Mouse (Mus musculus) layer of hippocampus, adult 2 months (tissue): ENCODE results near the gene Vmn2r80. TPM values are rescaled to one million over a fixed set of nuclear protein-coding genes. Genes with fewer than 3 reads are reported as not detected.
"Not testable (repeated sequence)": the region's sequence is repeated elsewhere in the genome, so short reads cannot be mapped to it uniquely, and the experiment has no call there.

Experiments used
- DNase-seq, 2 experiments: peaks; one replicate each; pipeline ENCODE4 v3.0.0; 2022; ENCODE audit warnings: low spot score in 2 of 2
- H3K27ac ChIP-seq: fragments of 200-600 bp; 2 replicates; pipeline ENCODE4 v1.8.1; 2022
- H3K4me3 ChIP-seq: fragments of 200-600 bp; 2 replicates; pipeline ENCODE4 v1.8.1; 2022; ENCODE audit warnings: mild to moderate bottlenecking
- CTCF ChIP-seq: fragments of 200-600 bp; conservative IDR thresholded peaks from 2 replicates; pipeline ENCODE4 v1.8.1; 2022; ENCODE audit warnings: antibody characterized with exemption, mild to moderate bottlenecking, moderate library complexity
- long read RNA-seq, 2 experiments: library from polyadenylated mRNA; stranded (forward); transcript quantifications; one replicate each; pipeline ENCODE4 v2.0.0; 2021; ENCODE audit warnings: borderline mapping rate in 2 of 2
- total RNA-seq, 2 experiments: library from RNA; stranded (reverse); gene quantifications; 2 replicates each; pipeline ENCODE4 v1.2.3; 2021

Gene Vmn2r80
- total RNA-seq, result not detected
- long read RNA-seq, experiment 1, result 0 reads
- long read RNA-seq, experiment 2, result 0 reads

DNA sequence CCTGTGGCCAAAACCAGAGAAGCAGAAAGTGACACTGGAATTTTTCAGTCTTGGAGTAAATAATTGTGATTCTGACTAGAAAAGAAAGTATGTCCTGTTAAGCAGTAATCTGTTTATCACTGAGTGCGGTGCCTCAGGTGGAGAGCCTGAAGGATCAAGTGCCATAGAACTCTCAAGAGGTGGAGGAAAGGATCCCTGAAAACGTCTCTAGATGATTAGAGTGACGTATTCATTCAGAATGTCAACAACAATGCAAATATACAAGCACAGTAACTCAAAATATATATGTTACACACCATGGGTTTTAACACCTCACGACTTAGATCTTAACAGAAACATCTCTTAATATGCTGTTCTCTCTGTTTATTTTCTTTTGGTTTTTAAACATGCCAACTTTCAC, at the start of gene Vmn2r80:
Gene Vmn2r80 (plus strand): TSS at position 301 of the 400 bp plus-strand sequence.
- DNase-seq, H3K27ac ChIP-seq, H3K4me3 ChIP-seq: not testable (repeated sequence)

DNA sequence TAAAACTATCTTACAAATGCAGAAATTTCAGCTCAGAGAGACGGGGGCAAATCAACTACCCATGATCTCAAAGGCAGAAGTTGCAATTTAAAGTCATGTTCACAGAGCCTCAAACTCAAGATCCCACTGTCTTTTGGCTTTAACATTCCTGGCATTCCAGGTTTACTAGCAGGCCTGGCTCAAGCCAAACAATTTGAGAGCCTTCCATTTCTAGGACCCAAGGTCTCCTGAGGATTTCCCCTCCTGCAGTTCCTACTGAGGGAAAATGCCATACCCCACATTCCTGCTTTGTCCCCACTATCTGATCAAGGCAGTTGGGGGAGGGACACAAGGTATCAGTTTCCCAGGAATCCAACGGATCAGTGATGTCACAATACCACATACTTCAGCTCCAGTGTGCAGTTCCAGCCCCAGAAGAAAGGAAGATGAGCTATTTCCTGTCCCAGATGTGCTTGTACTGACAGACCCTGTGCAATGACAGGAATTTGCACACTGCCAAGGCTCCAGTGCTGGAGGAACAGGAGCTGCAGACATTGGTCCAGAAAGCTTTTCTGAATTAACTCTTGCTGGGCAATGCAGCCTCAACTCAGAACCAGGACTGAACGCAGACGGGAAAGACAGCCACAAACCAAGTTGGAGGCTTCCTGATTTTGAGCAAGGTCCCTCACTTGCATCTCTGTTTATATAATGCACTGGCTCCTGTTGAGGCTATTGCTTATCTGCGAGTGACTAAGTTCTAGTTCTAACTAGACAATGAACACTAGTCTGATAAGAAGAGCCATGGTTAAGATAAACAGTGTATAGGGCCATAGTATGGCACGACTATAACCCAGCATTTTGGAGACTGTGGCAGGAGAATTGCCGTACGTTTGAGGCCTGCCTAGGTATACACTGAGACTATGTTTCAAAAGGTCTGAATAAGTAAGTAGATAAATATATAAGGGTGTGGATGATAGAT, 42.0 kb upstream of the Vmn2r80 start:
- no peak overlapping the region for H3K4me3 ChIP-seq

DNA sequence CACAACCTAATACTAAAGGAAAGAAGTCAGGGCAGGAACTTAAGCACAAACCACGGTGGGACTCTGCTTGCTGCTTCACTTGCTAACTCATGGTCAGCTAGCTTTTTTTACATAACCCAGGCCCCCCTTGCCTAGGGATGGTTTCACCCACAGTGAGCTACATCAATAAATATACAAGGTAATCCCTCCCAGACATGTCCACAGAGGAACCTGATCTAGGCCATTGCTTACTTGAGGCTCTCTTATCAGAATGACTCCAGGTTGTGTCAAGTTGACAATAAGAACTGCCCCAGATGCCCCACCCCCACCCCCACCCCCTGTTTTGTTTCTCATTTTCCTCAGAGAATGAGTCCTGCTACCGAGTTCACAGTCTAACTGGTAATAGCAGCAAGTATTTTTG, 41.0 kb upstream of the Vmn2r80 start:
- TF ChIP-seq CTCF, result no peak
- DNase-seq, result no peak
- Histone ChIP-seq H3K4me3 (no peak overlapping the region), H3K27ac (no peak overlapping the region)

More for the DNA sequence above, 42.0 kb upstream of the Vmn2r80 start:
- DNase-seq, result no peak
- no peak overlapping the region for H3K27ac ChIP-seq
- TF ChIP-seq CTCF, result no peak

DNA sequence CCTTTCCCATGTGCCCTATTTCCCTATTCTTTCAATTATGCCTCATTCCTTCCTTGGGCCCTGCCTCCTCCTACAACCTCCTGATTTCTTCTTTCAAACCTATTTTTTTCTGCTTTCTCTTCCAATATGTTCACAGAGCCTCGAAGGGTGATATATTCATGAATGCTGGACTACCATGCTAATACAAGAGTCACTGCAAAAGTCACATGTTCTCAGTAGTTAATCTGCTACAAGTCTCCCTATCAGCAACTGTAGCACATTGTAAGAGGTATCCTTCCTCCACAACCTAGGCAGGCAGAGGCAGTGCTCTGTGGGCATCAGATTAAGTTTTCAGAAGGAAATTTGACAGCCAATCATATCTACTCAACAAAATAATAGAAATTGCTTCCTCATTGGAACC, 39.4 kb upstream of the Vmn2r80 start:
- Histone ChIP-seq H3K4me3 (no peak overlapping the region), H3K27ac (no peak overlapping the region)
- DNase-seq, result no peak
- no peak for TF ChIP-seq CTCF

- Histone ChIP-seq H3K27ac (no peak overlapping the region), H3K4me3 (no peak overlapping the region)
- no peak for TF ChIP-seq CTCF
- DNase-seq, result no peak
Measured at GRCm38 (mm10) chr10:79110482-79110881, 38.1 kb upstream of the Vmn2r80 start.

DNA sequence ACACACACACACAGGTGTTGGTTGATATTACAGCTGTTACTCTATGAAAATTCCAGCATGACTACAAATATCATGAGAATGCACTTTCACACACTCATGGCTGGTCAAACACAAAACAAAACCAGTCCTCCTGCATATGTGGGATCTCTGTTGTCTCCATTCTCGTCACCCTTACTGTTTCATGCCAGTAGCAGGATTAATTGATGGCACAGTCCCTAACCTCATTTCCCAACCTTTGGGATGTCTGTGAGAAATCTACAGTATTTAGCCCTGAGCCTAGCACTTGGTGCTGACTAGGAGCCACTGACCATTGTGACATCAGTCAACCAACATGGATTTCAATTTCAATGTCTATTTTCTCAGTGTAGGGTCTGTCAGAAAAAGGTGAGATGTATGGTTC, 33.5 kb upstream of the Vmn2r80 start:
- DNase-seq, result no peak
- TF ChIP-seq CTCF, result no peak
- Histone ChIP-seq H3K4me3 (no peak overlapping the region), H3K27ac (no peak overlapping the region)

- TF ChIP-seq CTCF, result peak; percentile 83
- peak; percentile 26 to 61 for DNase-seq
- Histone ChIP-seq H3K4me3 (no peak overlapping the region), H3K27ac (no peak overlapping the region)
Measured at GRCm38 (mm10) chr10:79116125-79116849, 32.3 kb upstream of the Vmn2r80 start.

DNA sequence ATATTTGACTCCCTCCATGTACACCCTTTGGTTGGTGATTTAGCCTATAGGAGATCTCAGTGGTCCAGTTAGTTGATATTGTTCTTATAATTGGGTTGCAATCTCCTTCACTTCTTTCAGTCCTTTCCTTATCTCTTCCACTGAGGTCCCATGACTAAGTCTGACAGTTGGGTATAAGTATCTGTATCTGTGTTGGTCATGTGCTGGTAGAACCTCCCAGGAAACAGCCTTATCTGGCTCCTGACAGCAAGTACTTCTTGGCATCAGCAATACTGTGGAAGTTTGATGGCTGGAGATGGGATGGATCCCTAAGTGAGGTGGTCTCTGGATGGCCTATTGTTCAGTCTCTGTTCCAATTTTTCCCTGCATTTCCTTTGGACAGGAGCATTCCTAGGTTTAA, 3.0 kb downstream of the Vmn2r80 start:
- Histone ChIP-seq H3K4me3 (no peak overlapping the region), H3K27ac (no peak overlapping the region)
- TF ChIP-seq CTCF, result no peak
- DNase-seq, result no peak

- not testable (repeated sequence) for H3K27ac ChIP-seq, H3K4me3 ChIP-seq, DNase-seq
Measured at GRCm38 (mm10) chr10:79199973-79200372, 51.4 kb downstream of the Vmn2r80 start.

DNA sequence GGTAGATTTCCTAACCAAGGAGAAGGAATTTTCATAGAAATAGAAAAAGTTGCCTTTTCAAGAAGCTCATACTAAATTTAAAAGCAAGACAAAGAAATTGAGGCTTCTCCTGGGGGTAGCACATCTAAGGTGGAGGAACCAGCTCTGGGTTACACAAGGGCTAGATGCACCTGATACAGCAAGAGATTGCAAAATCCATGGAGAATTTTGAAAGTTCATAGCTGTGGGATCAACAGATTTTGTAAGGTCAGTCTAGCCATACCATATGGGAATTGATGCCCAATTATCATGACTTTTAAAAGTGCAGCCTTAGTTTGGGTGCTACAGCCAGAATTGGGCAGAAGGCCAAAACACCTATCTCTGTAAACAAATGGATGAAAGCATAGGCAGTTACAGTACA, 71.9 kb downstream of the Vmn2r80 start:
- no peak for DNase-seq
- Histone ChIP-seq H3K4me3 (no peak overlapping the region), H3K27ac (no peak overlapping the region)
- TF ChIP-seq CTCF, result no peak

GRCm38 (mm10) chr10:79221606-79222005, 73.0 kb downstream of the Vmn2r80 start:
- TF ChIP-seq CTCF, result no peak
- Histone ChIP-seq H3K27ac (no peak overlapping the region), H3K4me3 (no peak overlapping the region)
- no peak for DNase-seq

DNA sequence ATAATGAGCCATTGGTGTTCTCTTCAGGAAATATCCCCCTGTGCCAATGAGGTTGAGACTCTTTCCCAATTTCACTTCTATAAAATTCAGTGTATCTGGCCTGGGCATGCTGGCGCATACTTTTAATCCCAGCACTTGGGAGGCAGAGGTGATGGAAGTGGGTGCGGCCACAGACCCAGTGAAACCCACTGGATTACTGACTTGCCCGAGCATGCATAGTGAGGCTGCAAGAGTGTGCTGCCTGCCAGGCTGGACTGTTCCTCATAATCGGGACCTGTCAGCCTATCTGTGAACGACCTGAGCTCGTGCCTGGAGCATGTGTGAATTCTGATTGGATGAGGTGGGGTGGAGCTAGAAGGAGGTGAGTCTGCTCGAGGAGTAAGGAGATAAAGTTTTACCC, 73.6 kb downstream of the Vmn2r80 start:
- DNase-seq, result no peak
- no peak overlapping the region for H3K27ac ChIP-seq
- TF ChIP-seq CTCF, result no peak
- no peak overlapping the region for H3K4me3 ChIP-seq

Other genes with a start within 250 kb of the Vmn2r80 start
- not detected for gene Olfr1354, start 235.6 kb upstream of the Vmn2r80 start, total RNA-seq
- not detected for gene Olfr8, start 198.1 kb upstream of the Vmn2r80 start, total RNA-seq
- gene Olfr1353, start 185.5 kb upstream of the Vmn2r80 start, total RNA-seq, result not detected
- gene Olfr1352, start 167.7 kb upstream of the Vmn2r80 start, total RNA-seq, result not detected
- gene Olfr1351, start 136.3 kb upstream of the Vmn2r80 start, total RNA-seq, result not detected
- not detected for gene Olfr57, start 120.0 kb upstream of the Vmn2r80 start, total RNA-seq
- gene 2610008E11Rik, start 51.2 kb upstream of the Vmn2r80 start, total RNA-seq, result 10 to 100 TPM; 22.3 to 28.0 TPM
- gene Vmn2r81, start 98.9 kb downstream of the Vmn2r80 start, total RNA-seq, result not detected
- gene Vmn2r82, start 207.8 kb downstream of the Vmn2r80 start, total RNA-seq, result not detected